Mouse (Mus musculus) CD4-positive, CD25-positive, alpha-beta regulatory T cell, adult 4 months (primary cell): ENCODE data around the gene Fabp2. TPM values are rescaled to one million over a fixed set of nuclear protein-coding genes. Genes with fewer than 3 reads are reported as not detected.

Experiments used
- ATAC-seq: one replicate; pipeline ENCODE4 v1.8.0; 2017
- polyA plus RNA-seq, 2 experiments: library from polyadenylated mRNA; unstranded; fragments of 100-300 nt; shearing (Covaris generic); gene quantifications; one replicate each; pipeline ENCODE4 v1.2.1; 2017

The Fabp2 gene
- polyA plus RNA-seq: not detected

GRCm38 (mm10) chr3:122894772-122895171 lies at the start of gene Fabp2:
Gene Fabp2 (plus strand): TSS chr3:122895072.
- ATAC-seq: no peak

GRCm38 (mm10) chr3:122848410-122849034 lies 46.4 kb upstream of the Fabp2 start:
- no peak for ATAC-seq

GRCm38 (mm10) chr3:122855149-122855548 lies 39.7 kb upstream of the Fabp2 start:
- ATAC-seq: no peak

GRCm38 (mm10) chr3:122859829-122860228 lies 35.0 kb upstream of the Fabp2 start:
- no peak for ATAC-seq

- ATAC-seq: no peak
These were observed 34.0 kb upstream of the Fabp2 start for GRCm38 (mm10) chr3:122860573-122861498.

- no peak for ATAC-seq
These were observed 29.8 kb upstream of the Fabp2 start for GRCm38 (mm10) chr3:122865092-122865491.

GRCm38 (mm10) chr3:122868270-122868669 lies 26.6 kb upstream of the Fabp2 start:
- ATAC-seq: no peak

- no peak for ATAC-seq
These were observed 23.3 kb upstream of the Fabp2 start for GRCm38 (mm10) chr3:122871596-122871995.

- ATAC-seq: no peak
These were observed 18.0 kb upstream of the Fabp2 start for GRCm38 (mm10) chr3:122876870-122877269.

- ATAC-seq: no peak
These were observed 17.3 kb upstream of the Fabp2 start for GRCm38 (mm10) chr3:122877543-122877942.

GRCm38 (mm10) chr3:122878705-122879315 lies 16.1 kb upstream of the Fabp2 start:
- ATAC-seq: no peak

- ATAC-seq: no peak
These were observed 7.2 kb upstream of the Fabp2 start for GRCm38 (mm10) chr3:122887505-122888301.

- no peak for ATAC-seq
These were observed 6.5 kb upstream of the Fabp2 start for GRCm38 (mm10) chr3:122888371-122888819.

GRCm38 (mm10) chr3:122895189-122895731 lies 388 bp downstream of the Fabp2 start:
- no peak for ATAC-seq

GRCm38 (mm10) chr3:122898254-122898653 lies 3.4 kb downstream of the Fabp2 start:
- ATAC-seq: no peak

- no peak for ATAC-seq
These were observed 9.0 kb downstream of the Fabp2 start for GRCm38 (mm10) chr3:122903746-122904433.

- ATAC-seq: no peak
These were observed 13.0 kb downstream of the Fabp2 start for GRCm38 (mm10) chr3:122907841-122908240.

- ATAC-seq: no peak
These were observed 20.6 kb downstream of the Fabp2 start for GRCm38 (mm10) chr3:122915493-122915892.

- ATAC-seq: no peak
These were observed 21.4 kb downstream of the Fabp2 start for GRCm38 (mm10) chr3:122916191-122916680.

GRCm38 (mm10) chr3:122918672-122919071 lies 23.8 kb downstream of the Fabp2 start:
- no peak for ATAC-seq

- ATAC-seq: no peak
These were observed 24.4 kb downstream of the Fabp2 start, which contains the start of gene Gm10959 for GRCm38 (mm10) chr3:122919260-122919659. Gene Gm10959 (minus strand): TSS chr3:122919360.
